Mouse (Mus musculus) liver, adult 2 months (tissue): Measurements from ENCODE around the gene Csf3. TPM values are rescaled to one million over a fixed set of nuclear protein-coding genes. Genes with fewer than 3 reads are reported as not detected.

Experiments used
- DNase-seq: peaks from one replicate; pipeline ENCODE4 v3.0.0-alpha.2; 2011; ENCODE audit warnings: low read depth, low spot score; ENCODE audit errors: extremely low read depth
- H3K27ac ChIP-seq: fragments of 200-500 bp; replicated peaks from 2 replicates; pipeline ENCODE4 v1.5.1; 2012; ENCODE audit warnings: low read depth, mild to moderate bottlenecking, control low read depth, inconsistent platforms, low read length; ENCODE audit not compliant: insufficient read depth
- H3K27me3 ChIP-seq: fragments of 200-500 bp; 2 replicates; pipeline ENCODE4 v1.6.1; 2012; ENCODE audit warnings: mild to moderate bottlenecking, moderate library complexity, low read length, inconsistent platforms; ENCODE audit not compliant: control insufficient read depth, insufficient read depth
- H3K36me3 ChIP-seq: fragments of 200-500 bp; 2 replicates; pipeline ENCODE4 v1.6.1; 2012; ENCODE audit warnings: low read length, inconsistent platforms; ENCODE audit not compliant: control insufficient read depth, insufficient read depth
- H3K4me1 ChIP-seq: fragments of 200-500 bp; 2 replicates; pipeline ENCODE4 v1.6.1; 2011; ENCODE audit warnings: low read length; ENCODE audit not compliant: control insufficient read depth, insufficient read depth
- H3K4me3 ChIP-seq: fragments of 200-500 bp; 2 replicates; pipeline ENCODE4 v1.5.1; 2011; ENCODE audit warnings: low read depth, mild to moderate bottlenecking, control low read depth, low read length, moderate library complexity; ENCODE audit not compliant: insufficient read depth
- H3K79me2 ChIP-seq: fragments of 200-500 bp; 2 replicates; pipeline ENCODE4 v1.6.1; 2012; ENCODE audit warnings: inconsistent platforms, mild to moderate bottlenecking, low read length, moderate library complexity; ENCODE audit not compliant: control insufficient read depth, insufficient read depth
- H3K9ac ChIP-seq: fragments of 200-500 bp; 2 replicates; pipeline ENCODE4 v1.6.1; 2012; ENCODE audit warnings: low read depth, mild to moderate bottlenecking, control low read depth, inconsistent platforms, low read length
- CTCF ChIP-seq: fragments of 200-500 bp; IDR thresholded peaks from 2 replicates; pipeline ENCODE4 v1.5.1; 2011; ENCODE audit warnings: low read depth, low read length, control low read depth
- POLR2A ChIP-seq: fragments of 200-500 bp; IDR thresholded peaks from 2 replicates; pipeline ENCODE4 v1.6.1; 2011; ENCODE audit warnings: low read length, control low read depth; ENCODE audit not compliant: insufficient read depth; ENCODE audit errors: extremely low read depth
- WGBS: fragments of 180-500 bp; shearing (Covaris S2); methylation state at CpG from one replicate; pipeline ENCODE4 v1.1.7; 2018; 5-methylcytosine and 5-hydroxymethylcytosine counted together
- polyA plus RNA-seq: library from polyadenylated mRNA; depleted of rRNA; stranded (reverse); fragments of >200 nt; gene quantifications from 2 replicates; pipeline ENCODE4 v1.2.3, GENCODE M21; 2012
- total RNA-seq: library from RNA; depleted of rRNA; stranded (reverse); fragments of >200 nt; gene quantifications from 2 replicates; pipeline ENCODE4 v1.2.3, GENCODE M21; 2014

Gene Csf3
- total and polyA plus RNA-seq, 2 experiments: 0.07 TPM; not detected in 1

GRCm38 (mm10) chr11:98707401-98708281, 6.6 kb downstream of the Csf3 start:
- TF ChIP-seq POLR2A (no peak), CTCF (no peak)
- WGBS: 87% methylated on average over 22 of the region's 22 CpGs
- Histone ChIP-seq H3K9ac (no peak overlapping the region), H3K27me3 (no peaks in the 10 kb centered on the region), H3K4me1 (peaks cover 13% of the 10 kb centered on the region), H3K27ac (no peak overlapping the region), H3K4me3 (no peak overlapping the region), H3K36me3 (no peaks in the 10 kb centered on the region), H3K79me2 (no peaks in the 10 kb centered on the region)
- no peak for DNase-seq

GRCm38 (mm10) chr11:98708282-98708956, 7.4 kb downstream of the Csf3 start:
- H3K79me2 ChIP-seq: no peaks in the 10 kb centered on the region
- H3K9ac ChIP-seq: no peak overlapping the region; the same call in 1 of the 2 replicates
- no peaks in the 10 kb centered on the region for H3K27me3 ChIP-seq
- TF ChIP-seq CTCF (no peak), POLR2A (no peak)
- peak overlapping the region; percentile 28 for H3K27ac ChIP-seq
- DNase-seq: peak; percentile 80
- no peaks in the 10 kb centered on the region for H3K36me3 ChIP-seq
- 31% methylated on average over 19 of the region's 19 CpGs for WGBS
- peaks cover 13% of the 10 kb centered on the region for H3K4me1 ChIP-seq
- H3K4me3 ChIP-seq: no peak overlapping the region

DNA sequence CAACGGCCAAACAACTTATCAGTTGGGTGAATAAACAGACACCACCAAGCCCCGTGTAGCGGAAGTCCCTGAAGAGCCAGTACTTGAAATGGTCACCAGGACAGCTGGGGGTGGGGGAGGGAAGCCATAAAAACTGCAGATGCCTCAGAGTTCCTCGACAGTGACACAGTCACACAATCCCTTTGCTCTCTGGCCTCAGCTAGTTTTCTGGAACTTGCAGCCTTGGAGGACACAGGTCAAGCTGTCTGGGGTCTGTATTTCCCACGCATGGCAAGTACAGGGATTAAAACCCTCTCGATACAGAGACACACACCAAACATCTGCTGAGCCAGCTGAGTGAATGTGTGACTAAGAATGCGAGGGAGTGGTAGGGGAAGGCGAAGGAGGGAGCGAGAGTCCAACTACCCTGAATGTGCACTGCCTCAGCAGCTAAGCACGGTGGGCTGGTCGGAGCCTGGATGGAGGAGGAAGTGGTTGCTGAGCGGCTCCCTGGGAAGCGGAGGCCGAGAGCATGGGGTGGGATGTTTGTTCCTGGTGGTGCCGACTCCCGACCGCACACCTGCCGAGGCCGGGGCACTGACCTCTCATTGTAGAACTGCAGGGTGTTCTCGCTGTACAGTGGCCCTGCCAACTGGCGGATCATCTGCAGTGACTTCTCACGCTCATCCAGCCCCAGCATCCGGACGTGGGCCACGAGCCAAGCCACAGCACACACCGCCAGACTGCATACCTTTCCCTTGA, 8.1 kb downstream of the Csf3 start:
- no peak overlapping the region for H3K4me3 ChIP-seq
- H3K36me3 ChIP-seq: 0 out of 2 replicates have a peak, but pooled peaks cover 2% of the 10 kb centered on the region
- H3K27me3 ChIP-seq: no peaks in the 10 kb centered on the region
- no peak for TF ChIP-seq POLR2A
- no peak for TF ChIP-seq CTCF
- peaks cover 13% of the 10 kb centered on the region for H3K4me1 ChIP-seq
- H3K9ac ChIP-seq: peak overlapping the region; percentile 6; the same call in 1 of the 2 replicates
- peak; percentile 36 for DNase-seq
- peak overlapping the region; percentile 7; the same call in 1 of the 2 replicates for H3K27ac ChIP-seq
- no peaks in the 10 kb centered on the region for H3K79me2 ChIP-seq
- 27% methylated on average over 26 of the region's 26 CpGs for WGBS

DNA sequence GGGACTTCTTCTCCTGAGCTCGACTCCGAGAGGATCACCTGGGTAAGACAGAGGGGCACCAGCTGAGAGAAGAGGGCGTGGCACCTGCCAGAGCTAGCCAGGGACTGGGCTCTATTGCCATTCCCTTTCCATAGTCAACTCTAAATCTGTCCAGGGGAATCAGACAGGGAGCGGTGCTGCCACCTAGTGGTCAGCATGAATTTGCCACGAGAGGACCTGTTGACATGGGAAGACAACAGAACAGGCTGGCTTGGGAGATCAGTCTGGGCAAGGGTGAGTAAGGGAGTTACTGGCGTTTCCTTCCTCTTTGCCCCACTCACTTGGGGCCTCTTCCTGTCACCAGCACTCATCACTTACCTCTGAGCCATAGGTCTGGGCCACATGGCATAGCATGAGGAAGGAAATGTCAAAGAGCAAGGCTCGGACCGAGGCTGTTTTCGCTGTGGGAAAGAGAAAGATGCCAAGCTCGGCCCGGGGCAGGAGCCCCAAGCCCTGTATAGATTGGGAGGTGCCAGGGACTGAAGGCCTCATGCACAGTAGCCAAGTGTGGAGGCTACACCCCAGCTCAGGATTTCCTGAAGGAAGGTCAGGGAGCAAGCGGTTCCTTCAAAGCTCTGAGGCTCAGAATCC, 9.5 kb downstream of the Csf3 start:
- no peak overlapping the region for H3K27ac ChIP-seq
- peaks cover 13% of the 10 kb centered on the region for H3K4me1 ChIP-seq
- 0 out of 2 replicates have a peak, but pooled peaks cover 2% of the 10 kb centered on the region for H3K36me3 ChIP-seq
- H3K79me2 ChIP-seq: no peaks in the 10 kb centered on the region
- H3K9ac ChIP-seq: no peak overlapping the region
- H3K4me3 ChIP-seq: no peak overlapping the region
- peak; percentile 55 for DNase-seq
- WGBS: 48% methylated on average over 12 of the region's 12 CpGs
- no peak for TF ChIP-seq POLR2A
- TF ChIP-seq CTCF: peak; percentile 92
- H3K27me3 ChIP-seq: no peaks in the 10 kb centered on the region

DNA sequence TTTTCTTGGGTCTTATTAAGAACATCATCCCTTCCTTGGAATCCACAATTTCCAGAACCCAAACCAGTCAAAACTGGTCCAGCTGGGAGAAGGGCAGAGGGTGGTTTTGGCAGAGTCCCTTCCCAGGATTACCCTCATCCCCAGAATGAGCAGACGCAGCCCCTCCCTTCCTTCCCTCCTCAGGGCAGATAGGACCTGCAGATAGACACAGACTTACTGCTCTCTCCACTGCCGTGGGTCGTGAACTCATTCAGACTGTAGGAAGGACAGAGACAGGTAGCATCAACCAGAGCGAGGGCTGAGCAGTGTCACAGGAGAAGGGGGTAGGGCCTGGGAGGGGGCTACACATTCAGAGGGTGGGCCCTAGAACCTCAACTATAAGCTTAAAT, 10.0 kb downstream of the Csf3 start:
- H3K79me2 ChIP-seq: no peaks in the 10 kb centered on the region
- H3K36me3 ChIP-seq: 0 out of 2 replicates have a peak, but pooled peaks cover 2% of the 10 kb centered on the region
- no peak overlapping the region for H3K27ac ChIP-seq
- no peak overlapping the region for H3K4me3 ChIP-seq
- TF ChIP-seq POLR2A (no peak), CTCF (no peak)
- DNase-seq: no peak
- peaks cover 13% of the 10 kb centered on the region for H3K4me1 ChIP-seq
- no peak overlapping the region for H3K9ac ChIP-seq
- 75% methylated on average over 4 of the region's 4 CpGs for WGBS
- no peaks in the 10 kb centered on the region for H3K27me3 ChIP-seq
